Mouse (Mus musculus): Measurements from ENCODE around the gene Akt3. TPM values are rescaled to one million over a fixed set of nuclear protein-coding genes. Genes with fewer than 3 reads are reported as not detected.

Gene Akt3
- 10 to 100 TPM; 33.3 to 34.4 TPM for total RNA-seq (2021)

- DNase-seq, result no peak
Measured at GRCm38 (mm10) chr1:177258034-177258342, at the start of gene Akt3. Akt3 (minus strand) TSS chr1:177258203.

DNA sequence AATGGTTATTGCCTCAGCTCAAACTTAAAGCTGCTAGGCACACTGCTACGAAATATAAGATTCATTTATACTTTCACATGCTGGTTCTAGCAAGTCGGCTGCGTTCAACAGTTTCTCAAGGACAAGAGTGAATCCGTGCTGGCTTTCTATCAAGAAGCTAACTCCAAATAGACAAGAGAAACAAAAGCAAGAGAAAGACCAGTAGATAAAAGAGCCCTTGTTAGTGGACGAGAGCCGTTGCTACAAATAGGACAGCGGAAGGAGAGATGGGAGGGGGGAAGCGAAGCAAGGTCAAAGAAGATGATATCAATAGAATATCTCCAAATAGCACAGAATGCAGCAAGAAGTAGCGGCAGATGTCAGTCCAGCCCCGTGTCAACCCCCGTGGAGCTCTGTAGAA is 49.5 kb upstream of the Akt3 start:
- no peak for DNase-seq

- DNase-seq, result no peak
Measured at GRCm38 (mm10) chr1:177298231-177298630, 40.2 kb upstream of the Akt3 start.

DNA sequence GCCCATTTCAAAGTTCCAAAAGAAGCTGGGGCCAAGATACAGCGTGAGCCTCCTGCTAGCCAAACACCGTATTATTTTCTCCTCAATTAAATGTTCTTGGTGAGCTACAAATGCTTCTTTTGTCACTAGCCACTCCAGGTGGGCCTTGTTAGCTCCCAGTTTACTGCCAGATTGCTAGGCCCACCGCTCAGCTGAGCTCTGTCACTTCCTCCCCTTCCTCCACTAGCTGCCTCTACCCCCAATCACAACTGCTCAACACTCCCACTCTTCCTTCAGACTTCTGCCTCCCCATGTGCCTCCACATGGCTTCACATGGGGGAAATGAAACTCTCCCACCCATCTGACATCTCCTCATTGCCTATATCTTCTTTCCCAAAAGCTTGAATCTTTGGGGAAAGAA is 28.8 kb upstream of the Akt3 start:
- no peak for DNase-seq

DNA sequence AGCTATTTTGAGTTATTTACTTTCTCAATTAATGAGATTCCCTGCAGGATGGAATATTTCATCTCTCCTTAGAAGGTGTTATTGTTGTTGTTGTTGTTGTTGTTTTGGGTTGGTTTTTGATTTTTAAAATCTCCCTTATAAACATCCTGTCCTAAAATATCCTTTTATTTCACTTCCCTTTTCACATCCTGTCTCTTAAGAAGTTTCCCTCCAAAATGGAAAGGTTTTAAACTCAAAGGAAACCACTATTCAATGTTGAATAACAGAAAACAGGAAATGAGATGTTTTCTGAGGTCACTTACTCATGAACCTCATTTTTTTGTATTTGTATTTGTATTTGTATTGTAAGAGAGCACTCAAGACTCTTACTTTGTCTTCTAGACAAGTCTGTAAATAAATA is 23.9 kb upstream of the Akt3 start:
- no peak for DNase-seq

GRCm38 (mm10) chr1:177277361-177277760 is 19.4 kb upstream of the Akt3 start:
- no peak for DNase-seq

GRCm38 (mm10) chr1:177267645-177268044 is 9.6 kb upstream of the Akt3 start:
- no peak for DNase-seq

- no peak for DNase-seq
Measured at GRCm38 (mm10) chr1:177262926-177263325, 4.9 kb upstream of the Akt3 start.

DNA sequence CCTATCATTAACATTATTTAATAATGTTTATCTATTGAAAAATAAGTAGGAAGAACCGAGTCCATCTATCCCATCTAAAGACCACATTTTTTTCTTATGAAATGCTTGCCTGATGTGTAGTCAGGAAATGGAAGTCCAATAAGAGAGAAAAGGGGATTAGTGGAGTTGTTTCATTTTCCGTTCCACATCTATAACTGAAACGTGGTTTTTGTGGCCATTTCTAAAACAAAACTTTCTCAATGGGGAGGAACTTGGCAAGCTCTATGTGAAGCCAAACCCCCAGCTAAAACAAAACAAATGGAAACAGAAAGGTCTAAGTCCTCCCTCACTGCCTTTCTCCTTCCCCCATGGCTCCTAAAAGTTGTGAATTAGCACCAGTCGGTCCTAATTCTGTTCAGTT is 2.8 kb upstream of the Akt3 start:
- no peak for DNase-seq

GRCm38 (mm10) chr1:177259038-177259600 is 1.1 kb upstream of the Akt3 start:
- DNase-seq, result no peak

- DNase-seq, result peak; percentile 84
Measured at GRCm38 (mm10) chr1:177258343-177259037, 487 bp upstream of the Akt3 start.

- peak; percentile 61 for DNase-seq
Measured at GRCm38 (mm10) chr1:177257178-177258033, 597 bp downstream of the Akt3 start.

- no peak for DNase-seq
Measured at GRCm38 (mm10) chr1:177248638-177249037, 9.4 kb downstream of the Akt3 start.

DNA sequence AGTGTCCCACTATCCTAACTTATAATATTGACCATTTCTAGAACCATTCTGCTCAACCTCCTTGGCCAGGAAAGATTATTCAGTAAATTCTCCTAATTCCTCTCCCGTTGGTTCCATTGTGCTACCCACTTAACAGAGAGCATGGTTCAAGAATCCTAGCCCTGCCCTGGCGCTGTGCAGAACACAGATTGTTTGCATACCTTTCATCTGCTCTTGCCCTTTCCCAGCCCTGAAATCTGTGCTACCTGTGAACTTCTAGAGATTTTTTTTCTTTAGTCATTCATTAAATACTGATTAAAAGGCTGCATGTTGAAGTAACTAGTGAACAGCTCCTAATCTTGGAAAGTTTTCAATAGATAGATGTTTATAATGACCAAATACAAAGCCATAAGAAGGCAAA is 19.6 kb downstream of the Akt3 start:
- no peak for DNase-seq

DNA sequence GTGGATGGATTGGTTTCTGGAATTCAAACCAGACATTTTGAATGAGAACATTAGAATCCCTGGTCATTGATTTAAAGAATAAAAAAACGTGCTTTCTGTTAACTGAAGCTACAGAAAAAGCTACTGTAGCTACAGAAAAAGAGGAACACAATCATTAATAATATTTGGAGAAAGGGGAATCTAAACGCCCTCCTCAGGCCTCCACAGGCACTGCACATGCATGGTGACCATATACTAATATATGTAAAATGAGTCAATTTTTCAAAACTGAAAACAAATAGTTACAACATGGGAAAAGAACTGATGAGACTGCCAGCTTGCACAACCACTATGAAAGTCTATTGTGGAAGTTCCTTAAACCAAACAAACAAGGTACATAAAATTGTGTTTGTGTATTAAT is 21.3 kb downstream of the Akt3 start:
- DNase-seq, result no peak

DNA sequence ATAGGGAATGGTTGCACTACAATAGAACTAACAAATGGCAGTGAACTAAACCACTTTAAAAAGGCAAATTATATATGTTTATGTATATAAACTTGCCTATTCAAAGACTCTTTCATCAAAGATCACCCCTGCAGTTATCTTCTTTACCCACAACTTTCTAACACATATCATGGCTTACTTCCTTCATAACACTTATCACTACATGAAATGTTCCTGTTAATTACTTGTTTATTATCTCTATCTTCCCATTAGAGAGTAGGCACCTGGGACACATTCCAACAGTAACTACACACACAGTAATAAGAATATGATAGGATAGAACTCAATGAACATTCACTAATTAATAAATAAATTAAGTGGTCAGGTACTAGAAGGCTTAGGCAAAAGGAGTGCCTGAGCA is 21.8 kb downstream of the Akt3 start:
- no peak for DNase-seq

DNA sequence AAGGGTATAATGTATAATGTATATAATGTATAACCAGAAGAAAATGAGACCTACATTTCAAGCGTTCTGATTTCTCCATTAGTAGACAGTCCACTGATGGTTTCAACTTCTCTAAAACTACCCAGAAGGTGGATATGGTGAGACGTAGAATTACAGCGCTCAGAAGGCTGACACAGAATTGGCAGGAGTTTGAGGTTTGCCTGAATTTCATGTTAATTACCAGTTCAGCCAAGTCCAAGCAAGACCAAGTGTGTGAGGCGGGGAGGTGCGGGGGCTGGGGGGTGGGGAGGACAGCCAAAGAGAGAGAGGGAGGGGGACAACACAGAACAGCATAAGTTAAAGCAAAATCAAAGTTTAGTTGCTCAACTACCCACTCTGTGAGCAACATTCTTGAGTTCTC is 23.5 kb downstream of the Akt3 start:
- no peak for DNase-seq

DNA sequence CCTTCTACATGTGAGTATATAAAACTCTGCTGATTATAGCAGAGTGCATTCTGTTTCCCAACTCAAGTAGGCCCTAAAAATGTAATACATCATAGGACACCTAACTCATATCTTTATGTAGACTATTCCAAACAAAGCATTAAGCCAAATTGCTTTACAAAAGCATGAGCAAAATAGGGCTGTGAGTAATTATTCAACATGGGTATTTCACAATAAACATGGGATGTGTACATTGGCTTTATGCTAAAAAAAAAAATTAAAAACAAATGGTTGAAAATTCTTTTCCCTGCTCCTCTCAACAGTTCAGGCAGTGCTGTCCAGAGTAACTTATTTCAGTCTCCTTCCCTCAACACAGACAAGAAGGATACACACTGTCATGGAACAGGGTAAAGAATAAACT is 26.9 kb downstream of the Akt3 start:
- DNase-seq, result no peak

DNA sequence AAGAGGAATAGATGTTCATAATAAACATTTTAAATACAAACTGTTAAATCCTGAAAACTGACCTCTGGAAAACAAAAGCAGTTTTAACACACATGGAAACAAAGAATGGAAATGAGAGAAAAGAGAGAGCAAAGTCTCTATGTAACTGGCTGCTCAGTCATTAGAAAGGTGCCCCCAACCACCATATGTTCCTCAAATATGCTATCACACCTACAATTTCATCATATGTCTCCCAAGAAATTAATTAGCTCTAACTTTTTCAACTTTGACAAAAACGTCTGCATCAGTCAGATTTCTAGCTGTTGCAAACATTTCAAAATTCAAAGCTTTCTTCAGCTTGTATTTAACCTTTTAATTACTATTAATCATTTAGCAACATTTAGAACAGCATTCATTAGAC is 59.0 kb downstream of the Akt3 start:
- DNase-seq, result no peak

- no peak for DNase-seq
Measured at GRCm38 (mm10) chr1:177195224-177195623, 62.8 kb downstream of the Akt3 start.

- no peak for DNase-seq
Measured at GRCm38 (mm10) chr1:177194324-177194723, 63.7 kb downstream of the Akt3 start.

DNA sequence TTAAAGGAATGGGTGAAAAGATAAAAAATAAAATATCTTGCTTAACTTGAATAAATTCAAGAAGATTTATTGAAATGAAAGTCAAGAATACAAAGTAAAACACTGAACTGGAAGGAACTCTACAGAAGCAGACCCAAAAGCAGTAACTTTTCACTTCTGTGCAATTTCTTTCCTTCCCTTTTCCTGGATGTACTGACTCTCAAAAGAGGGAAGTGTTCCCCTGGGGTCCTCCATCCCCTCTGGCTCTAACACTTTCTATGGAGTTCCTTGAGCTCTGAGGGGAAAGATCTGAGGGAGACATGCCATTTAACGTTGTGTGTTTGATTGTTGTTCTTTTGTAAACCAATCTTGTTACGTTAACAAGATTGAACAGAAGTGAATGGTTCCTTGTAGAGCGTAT is 66.4 kb downstream of the Akt3 start:
- DNase-seq, result no peak

GRCm38 (mm10) chr1:177190358-177190757 is 67.6 kb downstream of the Akt3 start:
- no peak for DNase-seq

DNA sequence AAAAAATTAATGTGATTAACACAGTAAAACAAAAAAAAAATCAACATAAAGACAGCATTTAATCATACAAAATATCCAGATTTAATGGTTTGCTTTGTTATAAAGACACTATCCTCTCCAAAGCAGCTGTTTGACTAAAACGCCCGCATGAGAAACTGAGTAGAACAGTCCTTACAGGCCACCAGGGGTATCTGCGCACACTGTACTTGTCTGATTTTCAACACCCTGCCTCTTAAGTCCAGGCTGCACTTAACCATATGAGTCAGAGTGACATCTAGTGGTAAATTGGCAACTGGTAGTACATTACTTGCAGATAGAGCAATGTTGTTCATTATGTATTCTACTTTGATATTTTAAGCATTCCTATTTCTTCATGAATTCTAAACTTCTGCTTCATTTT is 69.3 kb downstream of the Akt3 start:
- peak; percentile 24 for DNase-seq
